Mouse (Mus musculus): ENCODE data around the gene Fgf11. TPM values are rescaled to one million over a fixed set of nuclear protein-coding genes. Genes with fewer than 3 reads are reported as not detected.

The Fgf11 gene
- polyA plus RNA-seq, 1 experiment from 2014 or later: 0.97 TPM

GRCm38 (mm10) chr11:69793429-69793828 lies 8.2 kb downstream of the Fgf11 start:
- H3K9ac ChIP-seq (replicated peaks; ENCODE audit: low read length): no peak overlapping the region
- H3K4me2 ChIP-seq (ENCODE audit: low read depth, low read length): no peak overlapping the region
- no peaks in the 10 kb centered on the region for H3K36me3 ChIP-seq (replicated peaks; ENCODE audit: control insufficient read depth, insufficient read depth, low read depth, low read length)
- H3K27me3 ChIP-seq (ENCODE audit: control insufficient read depth, insufficient read depth, low read length): peaks cover 12% of the 10 kb centered on the region; the same call in 1 of the 2 replicates
- no peak overlapping the region for H3K4me3 ChIP-seq (ENCODE audit: low read depth, low read length)
- WGBS: 59% methylated on average over 5 of the region's 5 CpGs
- H3K4me1 ChIP-seq (ENCODE audit: control insufficient read depth, insufficient read depth, low read length): peaks cover 5% of the 10 kb centered on the region; the same call in 1 of the 2 replicates
- no peak overlapping the region for H3K27ac ChIP-seq (replicated peaks; ENCODE audit: low read depth, low read length)
- H3K9me3 ChIP-seq (replicated peaks; ENCODE audit: control insufficient read depth, low read length): no peaks in the 10 kb centered on the region
- ATAC-seq (replicated peaks; ENCODE audit: insufficient number of reproducible peaks, low FRiP score, low TSS enrichment, low read depth) (no peak), DNase-seq (ENCODE audit: low spot score) (no peak)

GRCm38 (mm10) chr11:69791420-69791819 lies 10.2 kb downstream of the Fgf11 start:
- Histone ChIP-seq H3K4me2 (ENCODE audit: low read depth, low read length) (no peak overlapping the region), H3K27me3 (ENCODE audit: control insufficient read depth, insufficient read depth, low read length) (peaks cover 5% of the 10 kb centered on the region; the same call in 1 of the 2 replicates), H3K4me1 (ENCODE audit: control insufficient read depth, insufficient read depth, low read length) (peaks cover 5% of the 10 kb centered on the region; the same call in 1 of the 2 replicates), H3K4me3 (ENCODE audit: low read depth, low read length) (no peak overlapping the region), H3K27ac (replicated peaks; ENCODE audit: low read depth, low read length) (no peak overlapping the region), H3K9me3 (replicated peaks; ENCODE audit: control insufficient read depth, low read length) (no peaks in the 10 kb centered on the region), H3K36me3 (replicated peaks; ENCODE audit: control insufficient read depth, insufficient read depth, low read depth, low read length) (no peaks in the 10 kb centered on the region), H3K9ac (replicated peaks; ENCODE audit: low read length) (no peak overlapping the region)
- DNase-seq (ENCODE audit: low spot score) (no peak), ATAC-seq (replicated peaks; ENCODE audit: insufficient number of reproducible peaks, low FRiP score, low TSS enrichment, low read depth) (no peak)
- WGBS: 72% methylated on average over 5 of the region's 5 CpGs

- WGBS: 48% methylated on average over 5 of the region's 5 CpGs
- ATAC-seq (replicated peaks; ENCODE audit: insufficient number of reproducible peaks, low FRiP score, low TSS enrichment, low read depth) (no peak), DNase-seq (ENCODE audit: low spot score) (no peak)
- no peak overlapping the region for H3K27ac ChIP-seq (replicated peaks; ENCODE audit: low read depth, low read length)
- H3K4me1 ChIP-seq (ENCODE audit: control insufficient read depth, insufficient read depth, low read length): no peaks in the 10 kb centered on the region
- no peaks in the 10 kb centered on the region for H3K27me3 ChIP-seq (ENCODE audit: control insufficient read depth, insufficient read depth, low read length)
- no peak overlapping the region for H3K4me2 ChIP-seq (ENCODE audit: low read depth, low read length)
- no peaks in the 10 kb centered on the region for H3K36me3 ChIP-seq (replicated peaks; ENCODE audit: control insufficient read depth, insufficient read depth, low read depth, low read length)
- H3K4me3 ChIP-seq (ENCODE audit: low read depth, low read length): no peak overlapping the region
- no peaks in the 10 kb centered on the region for H3K9me3 ChIP-seq (replicated peaks; ENCODE audit: control insufficient read depth, low read length)
- H3K9ac ChIP-seq (replicated peaks; ENCODE audit: low read length): no peak overlapping the region
These were observed 12.2 kb downstream of the Fgf11 start for GRCm38 (mm10) chr11:69789431-69789830.

GRCm38 (mm10) chr11:69787306-69787705 lies 14.4 kb downstream of the Fgf11 start:
- no peak for ATAC-seq (replicated peaks; ENCODE audit: insufficient number of reproducible peaks, low FRiP score, low TSS enrichment, low read depth)
- DNase-seq (ENCODE audit: low spot score): no peak
- Histone ChIP-seq H3K9ac (replicated peaks; ENCODE audit: low read length) (no peak overlapping the region), H3K4me1 (ENCODE audit: control insufficient read depth, insufficient read depth, low read length) (no peaks in the 10 kb centered on the region), H3K27me3 (ENCODE audit: control insufficient read depth, insufficient read depth, low read length) (no peaks in the 10 kb centered on the region), H3K36me3 (replicated peaks; ENCODE audit: control insufficient read depth, insufficient read depth, low read depth, low read length) (no peaks in the 10 kb centered on the region), H3K9me3 (replicated peaks; ENCODE audit: control insufficient read depth, low read length) (no peaks in the 10 kb centered on the region), H3K4me3 (ENCODE audit: low read depth, low read length) (no peak overlapping the region), H3K4me2 (ENCODE audit: low read depth, low read length) (no peak overlapping the region), H3K27ac (replicated peaks; ENCODE audit: low read depth, low read length) (no peak overlapping the region)
- 89% methylated on average over 5 of the region's 5 CpGs for WGBS

- DNase-seq (ENCODE audit: low spot score) (no peak), ATAC-seq (replicated peaks; ENCODE audit: insufficient number of reproducible peaks, low FRiP score, low TSS enrichment, low read depth) (no peak)
- Histone ChIP-seq H3K27ac (replicated peaks; ENCODE audit: low read depth, low read length) (no peak overlapping the region), H3K27me3 (ENCODE audit: control insufficient read depth, insufficient read depth, low read length) (no peaks in the 10 kb centered on the region), H3K36me3 (replicated peaks; ENCODE audit: control insufficient read depth, insufficient read depth, low read depth, low read length) (no peaks in the 10 kb centered on the region), H3K4me2 (ENCODE audit: low read depth, low read length) (no peak overlapping the region), H3K4me1 (ENCODE audit: control insufficient read depth, insufficient read depth, low read length) (no peaks in the 10 kb centered on the region), H3K9ac (replicated peaks; ENCODE audit: low read length) (no peak overlapping the region), H3K9me3 (replicated peaks; ENCODE audit: control insufficient read depth, low read length) (no peaks in the 10 kb centered on the region), H3K4me3 (ENCODE audit: low read depth, low read length) (no peak overlapping the region)
- 42% methylated on average over 15 of the region's 15 CpGs for WGBS
These were observed 16.8 kb downstream of the Fgf11 start for GRCm38 (mm10) chr11:69784793-69785272.

GRCm38 (mm10) chr11:69781828-69782227 lies 19.8 kb downstream of the Fgf11 start:
- no peaks in the 10 kb centered on the region for H3K36me3 ChIP-seq (replicated peaks; ENCODE audit: control insufficient read depth, insufficient read depth, low read depth, low read length)
- WGBS: 36% methylated on average over 4 of the region's 4 CpGs
- H3K4me1 ChIP-seq (ENCODE audit: control insufficient read depth, insufficient read depth, low read length): no peaks in the 10 kb centered on the region
- H3K27me3 ChIP-seq (ENCODE audit: control insufficient read depth, insufficient read depth, low read length): no peaks in the 10 kb centered on the region
- no peak overlapping the region for H3K27ac ChIP-seq (replicated peaks; ENCODE audit: low read depth, low read length)
- DNase-seq (ENCODE audit: low spot score) (no peak), ATAC-seq (replicated peaks; ENCODE audit: insufficient number of reproducible peaks, low FRiP score, low TSS enrichment, low read depth) (no peak)
- no peak overlapping the region for H3K9ac ChIP-seq (replicated peaks; ENCODE audit: low read length)
- H3K9me3 ChIP-seq (replicated peaks; ENCODE audit: control insufficient read depth, low read length): no peaks in the 10 kb centered on the region
- no peak overlapping the region for H3K4me2 ChIP-seq (ENCODE audit: low read depth, low read length)
- H3K4me3 ChIP-seq (ENCODE audit: low read depth, low read length): no peak overlapping the region

GRCm38 (mm10) chr11:69778985-69779384 lies 22.7 kb downstream of the Fgf11 start:
- no peaks in the 10 kb centered on the region for H3K4me1 ChIP-seq (ENCODE audit: control insufficient read depth, insufficient read depth, low read length)
- H3K9me3 ChIP-seq (replicated peaks; ENCODE audit: control insufficient read depth, low read length): no peaks in the 10 kb centered on the region
- no peak overlapping the region for H3K4me3 ChIP-seq (ENCODE audit: low read depth, low read length)
- no peak for DNase-seq (ENCODE audit: low spot score)
- no peak overlapping the region for H3K27ac ChIP-seq (replicated peaks; ENCODE audit: low read depth, low read length)
- no peak overlapping the region for H3K4me2 ChIP-seq (ENCODE audit: low read depth, low read length)
- no peaks in the 10 kb centered on the region; the same call in 1 of the 2 replicates for H3K27me3 ChIP-seq (ENCODE audit: control insufficient read depth, insufficient read depth, low read length)
- no peak for ATAC-seq (replicated peaks; ENCODE audit: insufficient number of reproducible peaks, low FRiP score, low TSS enrichment, low read depth)
- WGBS: 36% methylated on average over 7 of the region's 7 CpGs
- H3K9ac ChIP-seq (replicated peaks; ENCODE audit: low read length): no peak overlapping the region
- H3K36me3 ChIP-seq (replicated peaks; ENCODE audit: control insufficient read depth, insufficient read depth, low read depth, low read length): no peaks in the 10 kb centered on the region

GRCm38 (mm10) chr11:69778258-69778982 lies 23.2 kb downstream of the Fgf11 start:
- DNase-seq (ENCODE audit: low spot score) (no peak), ATAC-seq (replicated peaks; ENCODE audit: insufficient number of reproducible peaks, low FRiP score, low TSS enrichment, low read depth) (0 out of 2 replicates have a peak, but pooled peaks have one; percentile 16)
- Histone ChIP-seq H3K4me3 (ENCODE audit: low read depth, low read length) (no peak overlapping the region), H3K4me1 (ENCODE audit: control insufficient read depth, insufficient read depth, low read length) (no peaks in the 10 kb centered on the region), H3K9me3 (replicated peaks; ENCODE audit: control insufficient read depth, low read length) (no peaks in the 10 kb centered on the region), H3K4me2 (ENCODE audit: low read depth, low read length) (no peak overlapping the region), H3K36me3 (replicated peaks; ENCODE audit: control insufficient read depth, insufficient read depth, low read depth, low read length) (no peaks in the 10 kb centered on the region), H3K9ac (replicated peaks; ENCODE audit: low read length) (no peak overlapping the region), H3K27ac (replicated peaks; ENCODE audit: low read depth, low read length) (no peak overlapping the region), H3K27me3 (ENCODE audit: control insufficient read depth, insufficient read depth, low read length) (no peaks in the 10 kb centered on the region; the same call in 1 of the 2 replicates)
- WGBS: 61% methylated on average over 23 of the region's 23 CpGs

All from embryonic facial prominence, embryonic 11.5 days (tissue).